Mouse (Mus musculus): ENCODE results near the gene Clpsl2.

GRCm38 (mm10) chr17:28521920-28522319 lies 27.3 kb upstream of the Clpsl2 start:
- TF ChIP-seq ZC3H11A (IDR thresholded peaks at IDR 0.05; ENCODE audit: borderline replicate concordance, low read depth, low read length) (no peak), MAFK (IDR thresholded peaks at IDR 0.05; ENCODE audit: insufficient read depth, low read depth, low read length) (no peak), ZNF384 (IDR thresholded peaks at IDR 0.05; ENCODE audit: low read depth, low read length) (no peak)
